ENCODE assay signal across 8 mouse cellular contexts in the genomic region with DNA sequence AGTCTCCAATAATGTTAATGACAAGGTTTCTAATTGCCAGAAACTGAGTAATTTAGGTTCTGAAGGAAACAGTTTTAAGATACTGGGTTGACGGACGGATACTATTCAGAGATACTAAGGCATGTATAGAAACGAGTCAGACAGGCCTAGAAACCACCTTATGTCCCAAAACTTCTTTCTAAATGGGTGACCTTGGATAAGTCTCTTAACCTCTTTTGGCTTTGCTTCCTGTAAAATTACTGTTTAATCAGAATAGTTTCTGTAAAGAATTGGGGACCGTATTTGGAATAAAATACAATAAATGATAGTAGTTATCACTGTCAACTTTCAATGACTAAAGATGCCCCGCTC. TPM values are rescaled to one million over a fixed set of nuclear protein-coding genes. Genes with fewer than 3 reads are reported as not detected.
DNase-seq lines count a peak whose midpoint lies in the region; ATAC-seq and TF ChIP-seq lines count a peak whose summit lies in the region.

No protein-coding gene starts in this region.

- no peak for DNase-seq in heart, adult 11 months
- no peak for DNase-seq in G1E (ENCODE audit: low spot score)
- no peak for DNase-seq in forebrain, postnatal 0 days
- no peak for DNase-seq in embryo, embryonic 9.5 days (ENCODE audit: extremely low spot score)
- no peak for DNase-seq in gastrocnemius, postnatal 10 days

- H3K9ac ChIP-seq in heart, embryonic 12.5 days: no peak overlapping the region
- H3K9ac ChIP-seq in forebrain, postnatal 0 days: no peak overlapping the region
- H3K9ac ChIP-seq in liver, embryonic 16.5 days (ENCODE audit: low read depth, low read length): peak overlapping the region; percentile 79

- no peaks in the 10 kb centered on the region for H3K36me3 ChIP-seq in heart, embryonic 12.5 days
- H3K36me3 ChIP-seq in G1E (replicated peaks): peaks cover 7% of the 10 kb centered on the region
- H3K36me3 ChIP-seq in forebrain, postnatal 0 days (ENCODE audit: insufficient read depth): no peaks in the 10 kb centered on the region
- H3K36me3 ChIP-seq in liver, embryonic 16.5 days (ENCODE audit: control insufficient read depth, insufficient read depth): no peaks in the 10 kb centered on the region

- no peaks in the 10 kb centered on the region for H3K9me3 ChIP-seq in heart, embryonic 12.5 days (replicated peaks)
- H3K9me3 ChIP-seq in G1E (replicated peaks): no peaks in the 10 kb centered on the region
- H3K9me3 ChIP-seq in forebrain, postnatal 0 days (ENCODE audit: low read length): no peaks in the 10 kb centered on the region
- no peaks in the 10 kb centered on the region for H3K9me3 ChIP-seq in liver, embryonic 16.5 days (replicated peaks; ENCODE audit: control insufficient read depth, low read length)

- peak overlapping the region; percentile 83 for H3K4me3 ChIP-seq in heart, embryonic 12.5 days
- peak overlapping the region; percentile 100; the same call in 1 of the 2 replicates for H3K4me3 ChIP-seq in G1E (ENCODE audit: low read depth, low read length)
- H3K4me3 ChIP-seq in forebrain, postnatal 0 days (ENCODE audit: low read depth, low read length): peak overlapping the region; percentile 92
- H3K4me3 ChIP-seq in liver, embryonic 16.5 days (ENCODE audit: low read depth, low read length): peak overlapping the region; percentile 98

- no peaks in the 10 kb centered on the region for H3K27me3 ChIP-seq in heart, embryonic 12.5 days (replicated peaks)
- no peaks in the 10 kb centered on the region; the same call in 1 of the 2 replicates for H3K27me3 ChIP-seq in G1E (ENCODE audit: insufficient read depth, low read length)
- no peaks in the 10 kb centered on the region for H3K27me3 ChIP-seq in forebrain, postnatal 0 days (ENCODE audit: insufficient read depth, low read length)
- H3K27me3 ChIP-seq in liver, embryonic 16.5 days (ENCODE audit: control insufficient read depth, insufficient read depth, low read depth, low read length): no peaks in the 10 kb centered on the region

- peaks cover 32% of the 10 kb centered on the region for H3K4me1 ChIP-seq in heart, embryonic 12.5 days (replicated peaks)
- peaks cover 29% of the 10 kb centered on the region for H3K4me1 ChIP-seq in G1E (ENCODE audit: insufficient read depth, low read depth, low read length)
- H3K4me1 ChIP-seq in forebrain, postnatal 0 days (ENCODE audit: insufficient read depth): peaks cover 14% of the 10 kb centered on the region
- H3K4me1 ChIP-seq in liver, embryonic 16.5 days (ENCODE audit: control insufficient read depth, low read depth, low read length): peaks cover 28% of the 10 kb centered on the region

- H3K27ac ChIP-seq in heart, embryonic 12.5 days (ENCODE audit: poor library complexity, severe bottlenecking): peak overlapping the region; percentile 35; the same call in 1 of the 2 replicates
- H3K27ac ChIP-seq in forebrain, postnatal 0 days (ENCODE audit: low read depth, low read length): peak overlapping the region; percentile 96; the same call in 1 of the 2 replicates
- H3K27ac ChIP-seq in liver, embryonic 16.5 days (ENCODE audit: low read length): peak overlapping the region; percentile 94

- WGBS in heart, embryonic 12.5 days: 14% methylated on average over 5 of the region's 5 CpGs
- WGBS in forebrain, postnatal 0 days: 10% methylated on average over 5 of the region's 5 CpGs
- 12% methylated on average over 5 of the region's 5 CpGs for WGBS in liver, embryonic 16.5 days (ENCODE audit: insufficient replicate concordance)

- TF ChIP-seq CTCF in G1E (IDR thresholded peaks at IDR 0.05; ENCODE audit: low read depth, low read length): no peak
- no peak for TF ChIP-seq CTCF in forebrain, postnatal 0 days (IDR thresholded peaks at IDR 0.05; ENCODE audit: low read depth)

- peak overlapping the region; percentile 32 for H3K4me2 ChIP-seq in heart, embryonic 12.5 days
- peak overlapping the region; percentile 39 for H3K4me2 ChIP-seq in forebrain, postnatal 0 days (ENCODE audit: low read depth)
- H3K4me2 ChIP-seq in liver, embryonic 16.5 days (ENCODE audit: low read depth, low read length): peak overlapping the region; percentile 77

- ATAC-seq in heart, embryonic 12.5 days (ENCODE audit: insufficient number of reproducible peaks, low FRiP score): no peak
- ATAC-seq in G1E (ENCODE audit: extremely low read depth, insufficient number of reproducible peaks, low FRiP score, poor library complexity, severe bottlenecking): no peak
- no peak for ATAC-seq in forebrain, postnatal 0 days
- ATAC-seq in liver, embryonic 16.5 days (ENCODE audit: low read depth): no peak
- ATAC-seq in megakaryocyte progenitor cell, adult 5-6 weeks (replicated peaks; ENCODE audit: poor library complexity): no peak

RNA-seq across cellular contexts. Expression of a gene that starts 0.9 kb away (rescaled TPM):
- 36.8 and 38.5 TPM in 2 replicates for polyA plus RNA-seq in heart, embryonic 12.5 days (2016; fragmentation: Nextera tagmentation; extraction: Ambion mirVana)
- total RNA-seq in G1E (2014; fragmentation: Nextera tagmentation) (51.2 and 146 TPM in 2 replicates), G1E (2017) (15.3 and 24.5 TPM in 2 replicates)
- 10.0 and 14.2 TPM in 2 replicates for polyA plus RNA-seq in G1E (2012)
- total RNA-seq in forebrain, postnatal 0 days (2014; rRNA removed): 21.8 and 24.0 TPM in 2 replicates
- polyA plus RNA-seq in forebrain, postnatal 0 days (2015; fragmentation: Nextera tagmentation; extraction: Ambion mirVana): 10.3 and 21.0 TPM in 2 replicates
- polyA plus RNA-seq in liver, embryonic 16.5 days (2015; fragmentation: Nextera tagmentation; extraction: Ambion mirVana): 19.7 and 22.1 TPM in 2 replicates
- 41.8 and 46.5 TPM in 2 replicates for total RNA-seq in megakaryocyte progenitor cell, adult 5-6 weeks (2015)
- total RNA-seq in megakaryocyte progenitor cell, adult 5-6 weeks (2017): 46.6 and 59.3 TPM in 2 replicates
- 10 to 100 TPM; 51.5 to 68.8 TPM for total RNA-seq in gastrocnemius, postnatal 10 days (2021)

RNA-seq across cellular contexts. Expression of a gene that starts 38.6 kb away (rescaled TPM):
- 0.08 and 0.20 TPM in 2 replicates for polyA plus RNA-seq in heart, embryonic 12.5 days (2016; fragmentation: Nextera tagmentation; extraction: Ambion mirVana)
- total RNA-seq in G1E (2014; fragmentation: Nextera tagmentation) (not detected in 2 replicates), G1E (2017) (0.11 TPM in 1 of 2 replicates, not detected in the other)
- not detected in 2 replicates for polyA plus RNA-seq in G1E (2012)
- total RNA-seq in forebrain, postnatal 0 days (2014; rRNA removed): 0.23 and 1.1 TPM in 2 replicates
- polyA plus RNA-seq in forebrain, postnatal 0 days (2015; fragmentation: Nextera tagmentation; extraction: Ambion mirVana): 0.11 and 0.36 TPM in 2 replicates
- 4.5 and 6.0 TPM in 2 replicates for polyA plus RNA-seq in liver, embryonic 16.5 days (2015; fragmentation: Nextera tagmentation; extraction: Ambion mirVana)
- total RNA-seq in megakaryocyte progenitor cell, adult 5-6 weeks (2015): 0.05 and 0.20 TPM in 2 replicates
- 0.10 and 0.42 TPM in 2 replicates for total RNA-seq in megakaryocyte progenitor cell, adult 5-6 weeks (2017)
- under 1 TPM; 0.47 to 0.49 TPM for total RNA-seq in gastrocnemius, postnatal 10 days (2021)

Comparison
In these comparisons a context has a peak if more than half of its experiments do, and no peak if none do; other contexts are left out.
1. H3K27ac ChIP-seq: peak in every context shown above with its lines; median percentile 96 in forebrain, postnatal 0 days; 94 in liver, embryonic 16.5 days; 35 in heart, embryonic 12.5 days.